Mouse (Mus musculus): ENCODE measurements around the gene Lrch2. TPM values are rescaled to one million over a fixed set of nuclear protein-coding genes. Genes with fewer than 3 reads are reported as not detected.
"Not testable (repeated sequence)": the region's sequence is repeated elsewhere in the genome, so short reads cannot be mapped to it uniquely, and the experiment has no call there.

Lrch2 gene
- polyA plus RNA-seq, 1 experiment from 2014 or later, result 10.7 TPM

GRCm38 (mm10) chrX:147453610-147454009, 100.3 kb downstream of the Lrch2 start, which contains the start of gene Vmn1r239-ps:
TSS of gene Vmn1r239-ps (minus strand) at chrX:147453710.
- not testable (repeated sequence) for H3K36me3 ChIP-seq (ENCODE audit: control insufficient read depth, insufficient read depth, low read length); DNase-seq (ENCODE audit: low spot score); H3K9ac ChIP-seq (ENCODE audit: low read length); H3K27ac ChIP-seq (ENCODE audit: low read depth, low read length); ATAC-seq (replicated peaks; ENCODE audit: low FRiP score); H3K9me3 ChIP-seq (ENCODE audit: control insufficient read depth, low read length); H3K4me3 ChIP-seq (ENCODE audit: low read depth, low read length); H3K27me3 ChIP-seq (ENCODE audit: control insufficient read depth, insufficient read depth, low read length); H3K4me2 ChIP-seq (ENCODE audit: low read depth, low read length, severe bottlenecking); H3K4me1 ChIP-seq (replicated peaks; ENCODE audit: control insufficient read depth, insufficient read depth, low read length)
- WGBS, result 85% methylated on average over 1 of the region's 1 CpGs

GRCm38 (mm10) chrX:147443386-147443785, 110.5 kb downstream of the Lrch2 start:
- ATAC-seq (replicated peaks; ENCODE audit: low FRiP score), result no peak

GRCm38 (mm10) chrX:147435400-147435799, 118.5 kb downstream of the Lrch2 start:
- H3K27ac ChIP-seq (ENCODE audit: low read depth, low read length), result no peak overlapping the region
- H3K9ac ChIP-seq (ENCODE audit: low read length), result no peak overlapping the region
- no peak overlapping the region for H3K4me3 ChIP-seq (ENCODE audit: low read depth, low read length)
- no peaks in the 10 kb centered on the region for H3K36me3 ChIP-seq (ENCODE audit: control insufficient read depth, insufficient read depth, low read length)
- DNase-seq (ENCODE audit: low spot score) (no peak), ATAC-seq (replicated peaks; ENCODE audit: low FRiP score) (no peak)
- no peaks in the 10 kb centered on the region for H3K4me1 ChIP-seq (replicated peaks; ENCODE audit: control insufficient read depth, insufficient read depth, low read length)
- H3K4me2 ChIP-seq (ENCODE audit: low read depth, low read length, severe bottlenecking), result no peak overlapping the region
- no peaks in the 10 kb centered on the region for H3K9me3 ChIP-seq (ENCODE audit: control insufficient read depth, low read length)
- no peaks in the 10 kb centered on the region for H3K27me3 ChIP-seq (ENCODE audit: control insufficient read depth, insufficient read depth, low read length)
- 86% methylated on average over 2 of the region's 2 CpGs for WGBS

More at GRCm38 (mm10) chrX:147443386-147443785, 110.5 kb downstream of the Lrch2 start:
- no peak overlapping the region for H3K4me3 ChIP-seq (ENCODE audit: low read depth, low read length)
- H3K9me3 ChIP-seq (ENCODE audit: control insufficient read depth, low read length), result no peaks in the 10 kb centered on the region
- DNase-seq (ENCODE audit: low spot score), result no peak
- WGBS, result 89% methylated on average over 4 of the region's 4 CpGs
- no peaks in the 10 kb centered on the region for H3K36me3 ChIP-seq (ENCODE audit: control insufficient read depth, insufficient read depth, low read length)
- no peaks in the 10 kb centered on the region for H3K4me1 ChIP-seq (replicated peaks; ENCODE audit: control insufficient read depth, insufficient read depth, low read length)
- no peak overlapping the region for H3K4me2 ChIP-seq (ENCODE audit: low read depth, low read length, severe bottlenecking)
- H3K27ac ChIP-seq (ENCODE audit: low read depth, low read length), result no peak overlapping the region
- H3K9ac ChIP-seq (ENCODE audit: low read length), result no peak overlapping the region
- H3K27me3 ChIP-seq (ENCODE audit: control insufficient read depth, insufficient read depth, low read length), result no peaks in the 10 kb centered on the region

- WGBS, result 78% methylated on average over 1 of the region's 1 CpGs
- no peak for DNase-seq (ENCODE audit: low spot score)
These were observed 124.1 kb downstream of the Lrch2 start for GRCm38 (mm10) chrX:147429753-147430152.

GRCm38 (mm10) chrX:147429129-147429528, 124.8 kb downstream of the Lrch2 start, which contains the start of gene Il13ra2:
TSS of gene Il13ra2 (minus strand) at chrX:147429192.
- 53% methylated on average over 1 of the region's 1 CpGs for WGBS
- H3K9me3 ChIP-seq (ENCODE audit: control insufficient read depth, low read length), result no peaks in the 10 kb centered on the region
- DNase-seq (ENCODE audit: low spot score), result no peak
- no peak within 1 kb of the TSS for H3K4me2 ChIP-seq (ENCODE audit: low read depth, low read length, severe bottlenecking)
- no peaks in the 10 kb centered on the region for H3K4me1 ChIP-seq (replicated peaks; ENCODE audit: control insufficient read depth, insufficient read depth, low read length)
- no peaks in the 10 kb centered on the region for H3K27me3 ChIP-seq (ENCODE audit: control insufficient read depth, insufficient read depth, low read length)
- H3K9ac ChIP-seq (ENCODE audit: low read length), result no peak within 1 kb of the TSS
- H3K36me3 ChIP-seq (ENCODE audit: control insufficient read depth, insufficient read depth, low read length), result no peaks in the 10 kb centered on the region
- no peak within 1 kb of the TSS for H3K4me3 ChIP-seq (ENCODE audit: low read depth, low read length)
- ATAC-seq (replicated peaks; ENCODE audit: low FRiP score), result no peak
- H3K27ac ChIP-seq (ENCODE audit: low read depth, low read length), result no peak within 1 kb of the TSS

More at GRCm38 (mm10) chrX:147429753-147430152, 124.1 kb downstream of the Lrch2 start:
- H3K4me2 ChIP-seq (ENCODE audit: low read depth, low read length, severe bottlenecking), result no peak overlapping the region
- H3K4me3 ChIP-seq (ENCODE audit: low read depth, low read length), result no peak overlapping the region
- no peak overlapping the region for H3K27ac ChIP-seq (ENCODE audit: low read depth, low read length)
- H3K9me3 ChIP-seq (ENCODE audit: control insufficient read depth, low read length), result no peaks in the 10 kb centered on the region
- no peaks in the 10 kb centered on the region for H3K27me3 ChIP-seq (ENCODE audit: control insufficient read depth, insufficient read depth, low read length)
- ATAC-seq (replicated peaks; ENCODE audit: low FRiP score), result no peak
- H3K9ac ChIP-seq (ENCODE audit: low read length), result no peak overlapping the region
- no peaks in the 10 kb centered on the region for H3K4me1 ChIP-seq (replicated peaks; ENCODE audit: control insufficient read depth, insufficient read depth, low read length)
- no peaks in the 10 kb centered on the region for H3K36me3 ChIP-seq (ENCODE audit: control insufficient read depth, insufficient read depth, low read length)

Other genes starting within 250 kb of the Lrch2 start
- not detected in 2 replicates for gene Il13ra2, start 124.9 kb downstream of the Lrch2 start, polyA plus RNA-seq (2014; fragmentation: Nextera tagmentation; extraction: Ambion mirVana)
- not detected in 2 replicates for gene Vmn1r239-ps, start 100.4 kb downstream of the Lrch2 start, polyA plus RNA-seq (2014; fragmentation: Nextera tagmentation; extraction: Ambion mirVana)
- gene Gm15128, start 211.9 kb upstream of the Lrch2 start, polyA plus RNA-seq (2014; fragmentation: Nextera tagmentation; extraction: Ambion mirVana), result not detected in 2 replicates

Measured in forebrain, embryonic 11.5 days (tissue).